Mouse (Mus musculus) brain, embryonic 14.5 days (tissue): ENCODE measurements at regions not wholly inside any gene's neighbourhood (a gene's known extent, or its start where the extent isn't known, plus 50 kb on each side); places are given as distances from the start of the nearest gene placed in this dataset.

Experiments used
- CTCF ChIP-seq: fragments of 200-500 bp; IDR thresholded peaks from 2 replicates; pipeline ENCODE4 v1.5.1; 2012; ENCODE audit warnings: inconsistent platforms, mild to moderate bottlenecking, moderate library complexity, borderline replicate concordance; ENCODE audit not compliant: insufficient read depth, insufficient read length; ENCODE audit errors: extremely low read depth
- POLR2A ChIP-seq: fragments of 200-500 bp; IDR thresholded peaks from 2 replicates; pipeline ENCODE4 v1.6.1; 2012; ENCODE audit warnings: mild to moderate bottlenecking, inconsistent platforms, borderline replicate concordance; ENCODE audit not compliant: poor library complexity, insufficient read depth, insufficient read length, severe bottlenecking; ENCODE audit errors: extremely low read depth

DNA sequence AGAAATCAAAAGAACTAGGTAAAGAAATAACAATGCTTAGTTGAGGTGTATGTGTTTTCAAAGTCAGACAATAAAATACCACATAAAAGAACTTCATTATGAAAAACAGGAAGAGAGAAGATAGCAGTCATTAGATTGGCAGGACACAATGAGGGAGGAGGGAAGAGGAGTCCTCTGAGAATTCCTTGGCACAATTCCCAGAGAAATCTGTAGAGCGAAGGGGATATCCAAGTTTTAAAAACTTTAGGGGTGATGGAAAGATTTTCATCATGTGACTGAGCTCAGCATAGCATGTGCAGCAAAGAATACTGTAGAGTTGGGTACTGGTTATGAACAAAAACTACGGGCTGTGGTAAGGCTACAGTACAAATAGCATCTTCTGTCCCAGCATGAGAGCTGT lies 141.3 kb upstream of the Ddhd1 start:
- no peak for TF ChIP-seq CTCF
- TF ChIP-seq POLR2A: no peak
